Comparison of ENCODE assay signal across 8 mouse cellular contexts in genomic region chr3:130708529-130708928, GRCm38 (mm10). TPM values are rescaled to one million over a fixed set of nuclear protein-coding genes. Genes with fewer than 3 reads are reported as not detected.
A peak's percentile ranks its signal among the peaks of the same experiment; 100 is the strongest.
DNase-seq lines count a peak whose midpoint lies in the region; ATAC-seq and TF ChIP-seq lines count a peak whose summit lies in the region.

No protein-coding gene starts in this region.

- H3K4me2 ChIP-seq in forebrain, embryonic 12.5 days = peak overlapping the region; percentile 75
- H3K4me2 ChIP-seq in liver, embryonic 12.5 days = peak overlapping the region; percentile 81
- peak overlapping the region; percentile 90 for H3K4me2 ChIP-seq in neural tube, embryonic 13.5 days

- ATAC-seq in cerebellum, adult (ENCODE audit: insufficient number of reproducible peaks, low FRiP score, low TSS enrichment) = no peak
- ATAC-seq in forebrain, embryonic 12.5 days (ENCODE audit: low FRiP score) = no peak
- no peak for ATAC-seq in liver, embryonic 12.5 days
- no peak for ATAC-seq in neural tube, embryonic 13.5 days (ENCODE audit: low read depth)

- peaks cover 6% of the 10 kb centered on the region for H3K36me3 ChIP-seq in forebrain, embryonic 12.5 days (replicated peaks)
- H3K36me3 ChIP-seq in liver, embryonic 12.5 days = peaks cover 21% of the 10 kb centered on the region
- peaks cover 6% of the 10 kb centered on the region for H3K36me3 ChIP-seq in neural tube, embryonic 13.5 days

- peak in 1 of 2 experiments; percentile 17 for DNase-seq in cerebellum, adult 2 months
- peak; percentile 42 for DNase-seq in CD4-positive helper T cell, adult 2 months (ENCODE audit: low read depth, low spot score)
- DNase-seq in layer of hippocampus, adult 18-20 months (ENCODE audit: low spot score in 2 of 2) = no peak
- DNase-seq in frontal cortex, postnatal 25 days (ENCODE audit: low spot score in 2 of 2) = no peak

- H3K27me3 ChIP-seq in cerebellum, adult 2 months (ENCODE audit: control insufficient read depth, insufficient read depth, low read length) = no peaks in the 10 kb centered on the region
- no peaks in the 10 kb centered on the region for H3K27me3 ChIP-seq in forebrain, embryonic 12.5 days
- H3K27me3 ChIP-seq in liver, embryonic 12.5 days (replicated peaks) = no peaks in the 10 kb centered on the region
- no peaks in the 10 kb centered on the region for H3K27me3 ChIP-seq in neural tube, embryonic 13.5 days

- 1% methylated on average over 5 of the region's 5 CpGs for WGBS in cerebellum, adult 2 months
- WGBS in forebrain, embryonic 12.5 days = under 1% methylated on average over 5 of the region's 5 CpGs
- WGBS in liver, embryonic 12.5 days (ENCODE audit: insufficient replicate concordance) = 2% methylated on average over 5 of the region's 5 CpGs
- WGBS in neural tube, embryonic 13.5 days = under 1% methylated on average over 5 of the region's 5 CpGs

- peaks cover 2% of the 10 kb centered on the region; the same call in 1 of the 2 replicates for H3K4me1 ChIP-seq in cerebellum, adult 2 months (ENCODE audit: control insufficient read depth, insufficient read depth, low read length)
- peaks cover 19% of the 10 kb centered on the region for H3K4me1 ChIP-seq in forebrain, embryonic 12.5 days
- H3K4me1 ChIP-seq in liver, embryonic 12.5 days = peaks cover 26% of the 10 kb centered on the region
- H3K4me1 ChIP-seq in neural tube, embryonic 13.5 days (replicated peaks) = peaks cover 27% of the 10 kb centered on the region

- peak overlapping the region; percentile 94 for H3K4me3 ChIP-seq in cerebellum, adult 2 months (replicated peaks; ENCODE audit: insufficient read depth, low read depth, low read length)
- peak overlapping the region; percentile 80 for H3K4me3 ChIP-seq in forebrain, embryonic 12.5 days (replicated peaks)
- H3K4me3 ChIP-seq in liver, embryonic 12.5 days = peak overlapping the region; percentile 76
- peak overlapping the region; percentile 68 for H3K4me3 ChIP-seq in neural tube, embryonic 13.5 days

- no peaks in the 10 kb centered on the region for H3K9me3 ChIP-seq in forebrain, embryonic 12.5 days
- no peaks in the 10 kb centered on the region for H3K9me3 ChIP-seq in liver, embryonic 12.5 days (replicated peaks)
- H3K9me3 ChIP-seq in neural tube, embryonic 13.5 days = no peaks in the 10 kb centered on the region

- no peak for TF ChIP-seq POLR2A in cerebellum, adult 2 months (IDR thresholded peaks at IDR 0.05; ENCODE audit: borderline replicate concordance, insufficient read depth, low read length)

- no peak overlapping the region for H3K27ac ChIP-seq in cerebellum, adult 2 months (ENCODE audit: insufficient read depth, low read length)
- peak overlapping the region; percentile 81; the same call in 1 of the 2 replicates for H3K27ac ChIP-seq in forebrain, embryonic 12.5 days
- peak overlapping the region; percentile 86 for H3K27ac ChIP-seq in liver, embryonic 12.5 days
- H3K27ac ChIP-seq in neural tube, embryonic 13.5 days (replicated peaks) = peak overlapping the region; percentile 88

- peak overlapping the region; percentile 85 for H3K9ac ChIP-seq in forebrain, embryonic 12.5 days
- peak overlapping the region; percentile 84 for H3K9ac ChIP-seq in liver, embryonic 12.5 days
- H3K9ac ChIP-seq in neural tube, embryonic 13.5 days = peak overlapping the region; percentile 84

- no peak for TF ChIP-seq CTCF in cerebellum, adult 2 months (IDR thresholded peaks at IDR 0.05; ENCODE audit: borderline replicate concordance, insufficient read depth, low read depth, low read length)

RNA-seq across cellular contexts. Expression of gene Ostc, which starts 0.7 kb away (rescaled TPM):
- 62.9 and 64.4 TPM in 2 replicates for polyA plus RNA-seq in cerebellum, adult 2 months (2012; rRNA removed)
- polyA plus RNA-seq in forebrain, embryonic 12.5 days (2016; fragmentation: Nextera tagmentation; extraction: Ambion mirVana) = 250 and 263 TPM in 2 replicates
- polyA plus RNA-seq in liver, embryonic 12.5 days (2016; fragmentation: Nextera tagmentation; extraction: Ambion mirVana) = 215 and 221 TPM in 2 replicates
- polyA plus RNA-seq in neural tube, embryonic 13.5 days (2015; fragmentation: Nextera tagmentation; extraction: Ambion mirVana) = 275 and 283 TPM in 2 replicates
- total RNA-seq in layer of hippocampus, adult 18-20 months (2021) = 10 to 100 TPM; 56.3 to 61.5 TPM

RNA-seq across cellular contexts. Expression of gene Rpl34, which starts 21.7 kb away (rescaled TPM):
- 913 and 926 TPM in 2 replicates for polyA plus RNA-seq in cerebellum, adult 2 months (2012; rRNA removed)
- 584 and 658 TPM in 2 replicates for polyA plus RNA-seq in forebrain, embryonic 12.5 days (2016; fragmentation: Nextera tagmentation; extraction: Ambion mirVana)
- polyA plus RNA-seq in liver, embryonic 12.5 days (2016; fragmentation: Nextera tagmentation; extraction: Ambion mirVana) = 756 and 816 TPM in 2 replicates
- polyA plus RNA-seq in neural tube, embryonic 13.5 days (2015; fragmentation: Nextera tagmentation; extraction: Ambion mirVana) = 556 and 623 TPM in 2 replicates
- 100 to 1,000 TPM; 350 to 366 TPM for total RNA-seq in layer of hippocampus, adult 18-20 months (2021)
